Mouse (Mus musculus) kidney, adult 2 months (tissue): ENCODE measurements around the gene Elavl2. TPM values are rescaled to one million over a fixed set of nuclear protein-coding genes. Genes with fewer than 3 reads are reported as not detected.
"Not testable (repeated sequence)": the region's sequence is repeated elsewhere in the genome, so short reads cannot be mapped to it uniquely, and the experiment has no call there.

Source experiments
- DNase-seq: peaks from one replicate; pipeline ENCODE4 v3.0.0; 2021
- H3K27ac ChIP-seq: fragments of 200-500 bp; 2 replicates; pipeline ENCODE4 v1.5.1; 2012; ENCODE audit warnings: low read depth, low read length, control low read depth, inconsistent platforms; ENCODE audit not compliant: insufficient read depth
- H3K27me3 ChIP-seq: fragments of 200-500 bp; replicated peaks from 2 replicates; pipeline ENCODE4 v1.6.1; 2012; ENCODE audit warnings: mild to moderate bottlenecking, moderate library complexity, low read length, inconsistent platforms; ENCODE audit not compliant: control insufficient read depth, insufficient read depth
- H3K36me3 ChIP-seq: fragments of 200-500 bp; 2 replicates; pipeline ENCODE4 v1.6.1; 2012; ENCODE audit warnings: mild to moderate bottlenecking, moderate library complexity, low read length, inconsistent platforms; ENCODE audit not compliant: control insufficient read depth, insufficient read depth
- H3K4me1 ChIP-seq: fragments of 200-500 bp; 2 replicates; pipeline ENCODE4 v1.6.1; 2011; ENCODE audit warnings: low read length; ENCODE audit not compliant: control insufficient read depth, insufficient read depth
- H3K4me3 ChIP-seq: fragments of 200-500 bp; 2 replicates; pipeline ENCODE4 v1.5.1; 2011; ENCODE audit warnings: mild to moderate bottlenecking, low read depth, low read length, control low read depth; ENCODE audit not compliant: insufficient read depth
- CTCF ChIP-seq: fragments of 200-500 bp; conservative IDR thresholded peaks from 2 replicates; pipeline ENCODE4 v1.5.1; 2011; ENCODE audit warnings: low read depth, mild to moderate bottlenecking, control low read depth, low read length, moderate library complexity, mixed read lengths; ENCODE audit not compliant: insufficient read depth, insufficient read length
- POLR2A ChIP-seq: fragments of 200-500 bp; IDR thresholded peaks from one replicate; pipeline ENCODE4 v1.6.1; 2011; ENCODE audit warnings: low read depth, low read length, control low read depth
- WGBS: fragments of 180-500 bp; shearing (Covaris S2); methylation state at CpG from one replicate; pipeline ENCODE4 v1.1.7; 2018; 5-methylcytosine and 5-hydroxymethylcytosine counted together
- polyA plus RNA-seq: library from polyadenylated mRNA; depleted of rRNA; stranded (reverse); fragments of >200 nt; gene quantifications from 2 replicates; pipeline ENCODE4 v1.2.3, GENCODE M21; 2012

The Elavl2 gene
- polyA plus RNA-seq, 1 experiment: 0.34 TPM

DNA sequence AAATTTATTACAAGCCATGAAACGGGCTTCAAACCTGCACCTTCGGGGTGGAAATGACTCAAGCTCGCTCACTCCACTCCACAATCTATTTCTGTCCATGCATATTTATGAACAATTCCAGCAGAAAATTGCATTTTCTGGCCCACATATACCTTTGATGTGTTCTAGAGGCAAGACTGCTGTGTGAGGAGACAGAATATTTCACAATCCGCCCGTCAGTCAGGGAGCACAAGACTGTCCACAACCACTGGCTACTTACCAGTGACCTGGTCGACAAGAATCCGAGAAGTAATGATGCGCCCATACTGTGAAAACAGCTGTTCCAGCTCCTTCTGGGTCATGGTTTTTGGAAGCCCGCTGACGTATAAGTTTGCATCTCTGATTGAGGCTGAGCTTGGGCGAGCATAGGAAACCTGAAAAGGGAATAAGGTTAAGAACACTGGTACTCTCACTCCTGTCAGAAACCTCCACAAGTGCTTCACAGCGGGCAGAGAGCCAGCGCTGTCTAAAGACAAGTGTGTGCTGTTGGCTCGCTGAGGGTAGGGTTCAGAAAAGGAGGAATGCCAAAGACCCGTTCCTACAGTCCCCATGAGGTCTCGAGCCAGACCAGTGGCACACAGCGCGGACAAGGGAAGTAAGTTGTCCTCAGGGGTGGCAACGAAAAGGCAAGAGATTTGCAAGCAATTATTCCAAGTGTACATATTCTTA, 136.7 kb downstream of the Elavl2 start:
- H3K4me1 ChIP-seq: no peaks in the 10 kb centered on the region
- no peak overlapping the region for H3K4me3 ChIP-seq
- no peak for TF ChIP-seq POLR2A
- no peak for TF ChIP-seq CTCF
- no peak for DNase-seq
- no peaks in the 10 kb centered on the region; the same call in 1 of the 2 replicates for H3K27me3 ChIP-seq
- 86% methylated on average over 19 of the region's 19 CpGs for WGBS
- no peaks in the 10 kb centered on the region for H3K36me3 ChIP-seq
- H3K27ac ChIP-seq: no peak overlapping the region

DNA sequence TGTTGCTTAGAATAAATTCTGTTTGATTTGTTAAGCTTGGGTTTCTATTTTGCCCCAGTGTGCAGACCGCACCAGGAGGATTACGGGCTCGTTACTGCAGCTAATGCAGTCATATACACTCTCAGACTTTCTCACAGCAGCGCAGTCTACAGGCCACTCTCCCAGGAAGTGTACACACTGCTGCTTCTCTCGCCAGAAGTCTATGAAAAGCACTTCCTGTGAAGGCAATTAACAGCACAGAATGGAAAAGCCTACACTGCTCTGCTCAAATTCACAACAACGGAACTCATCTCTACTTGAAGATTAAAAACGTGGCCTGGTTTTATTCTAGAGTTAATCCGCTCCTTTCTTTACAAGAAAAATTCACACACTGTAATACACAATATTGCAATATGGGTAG, 137.7 kb downstream of the Elavl2 start:
- H3K27me3 ChIP-seq: no peaks in the 10 kb centered on the region; the same call in 1 of the 2 replicates
- H3K36me3 ChIP-seq: no peaks in the 10 kb centered on the region
- WGBS: 80% methylated on average over 8 of the region's 8 CpGs
- DNase-seq: no peak
- H3K27ac ChIP-seq: no peak overlapping the region
- H3K4me1 ChIP-seq: no peaks in the 10 kb centered on the region
- no peak overlapping the region for H3K4me3 ChIP-seq
- no peak for TF ChIP-seq POLR2A
- TF ChIP-seq CTCF: no peak

DNA sequence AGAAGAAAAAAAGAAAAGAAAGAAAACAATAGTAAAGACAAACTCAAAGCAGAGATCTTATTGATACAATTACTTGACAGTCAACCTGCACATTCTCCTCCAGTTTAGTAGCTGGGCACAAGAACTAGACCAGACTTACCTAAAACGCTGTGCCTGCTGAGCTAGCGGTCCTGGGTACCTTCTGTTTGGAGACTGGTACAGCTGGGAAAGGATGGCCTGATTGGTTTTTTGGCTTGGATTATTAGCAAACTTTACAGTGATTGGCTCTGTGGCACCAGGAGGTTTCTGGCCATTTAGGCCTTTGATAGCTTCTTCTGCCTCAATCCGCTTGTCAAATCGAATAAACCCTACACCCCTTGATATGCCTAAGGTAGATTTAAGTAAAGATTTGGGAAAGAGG, 140.0 kb downstream of the Elavl2 start:
- H3K4me3 ChIP-seq: no peak overlapping the region
- H3K4me1 ChIP-seq: no peaks in the 10 kb centered on the region
- H3K36me3 ChIP-seq: no peaks in the 10 kb centered on the region
- H3K27me3 ChIP-seq: no peaks in the 10 kb centered on the region
- no peak for DNase-seq
- no peak overlapping the region for H3K27ac ChIP-seq
- no peak for TF ChIP-seq POLR2A
- no peak for TF ChIP-seq CTCF
- WGBS: 91% methylated on average over 4 of the region's 4 CpGs

DNA sequence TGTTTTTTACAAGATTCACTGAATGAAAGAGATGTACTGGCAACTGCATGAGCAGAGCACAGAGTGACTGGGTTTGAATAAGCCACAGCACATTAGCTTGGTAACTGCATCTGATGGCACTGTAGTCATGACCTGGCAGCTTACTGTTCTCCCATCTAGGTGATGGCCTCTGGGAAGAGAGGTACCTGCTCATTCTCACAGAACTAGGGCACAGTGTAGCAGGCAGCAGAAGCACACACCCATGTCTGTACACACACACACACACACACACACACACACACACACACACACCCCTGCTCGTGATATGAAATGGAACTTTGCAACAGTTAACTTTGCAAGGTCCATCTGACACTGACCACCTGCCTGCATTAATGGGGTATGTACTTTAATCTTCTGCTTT, 151.9 kb downstream of the Elavl2 start:
- Histone ChIP-seq H3K4me1 (no peaks in the 10 kb centered on the region), H3K36me3 (no peaks in the 10 kb centered on the region), H3K4me3 (no peak overlapping the region), H3K27me3 (no peaks in the 10 kb centered on the region), H3K27ac (no peak overlapping the region)
- TF ChIP-seq CTCF (no peak), POLR2A (no peak)
- DNase-seq: no peak
- 79% methylated on average over 1 of the region's 1 CpGs for WGBS

DNA sequence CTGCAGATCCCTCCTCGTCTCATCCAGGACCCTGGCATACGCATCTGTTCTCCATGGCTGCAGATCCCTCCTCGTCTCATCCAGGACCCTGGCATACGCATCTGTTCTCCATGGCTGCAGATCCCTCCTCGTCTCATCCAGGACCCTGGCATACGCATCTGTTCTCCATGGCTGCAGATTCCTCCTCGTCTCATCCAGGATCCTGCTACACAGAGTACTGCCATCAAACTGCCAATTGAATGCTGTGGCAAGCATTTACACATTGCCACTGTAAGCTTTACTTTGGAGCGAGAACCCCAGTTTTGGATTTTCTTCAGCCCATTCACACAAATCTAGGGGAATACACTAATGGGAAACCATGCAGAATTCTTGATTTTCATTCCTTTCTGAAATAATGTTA, 155.4 kb downstream of the Elavl2 start:
- not testable (repeated sequence) for H3K27ac ChIP-seq, DNase-seq, H3K4me3 ChIP-seq, H3K4me1 ChIP-seq, H3K27me3 ChIP-seq, H3K36me3 ChIP-seq
- 77% methylated on average over 6 of the region's 8 CpGs for WGBS

DNA sequence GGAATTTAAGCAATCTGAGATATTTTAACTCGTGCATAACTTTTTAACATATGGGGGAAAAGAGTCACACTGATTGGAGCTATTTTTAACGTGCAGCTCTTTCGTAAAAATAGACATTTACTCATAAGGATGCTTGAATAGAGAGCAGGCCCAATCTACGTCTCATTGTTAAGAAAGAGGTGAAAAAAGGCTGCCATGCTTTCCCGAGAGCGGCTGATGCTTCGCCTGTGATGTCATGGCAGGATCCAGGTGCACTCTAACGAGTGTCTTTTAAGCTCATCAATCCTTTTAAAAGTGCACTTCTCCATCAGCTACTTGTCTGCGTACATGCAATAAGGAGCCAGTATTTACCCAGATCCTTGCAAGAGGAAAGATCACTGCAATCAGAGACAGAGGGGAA, 156.0 kb downstream of the Elavl2 start:
- WGBS: 80% methylated on average over 9 of the region's 9 CpGs

DNA sequence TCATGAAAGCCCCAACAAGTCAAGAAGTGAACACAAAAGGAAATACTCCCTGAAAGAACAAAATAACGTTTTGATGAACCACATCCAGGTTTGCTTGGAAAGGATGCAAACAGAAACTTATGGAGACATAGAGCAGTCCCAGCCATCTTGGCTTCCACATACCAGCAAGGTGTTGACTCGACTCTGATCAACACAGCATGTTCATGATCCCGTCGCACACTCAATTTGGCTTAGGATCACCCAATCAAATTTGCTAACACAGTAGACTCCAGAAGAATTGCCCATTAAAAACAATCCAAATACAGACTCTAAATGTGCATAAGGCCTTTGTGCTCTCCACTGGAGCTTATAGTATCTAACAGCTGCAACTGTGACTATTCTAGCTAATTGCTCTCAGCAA, 156.7 kb downstream of the Elavl2 start:
- no peaks in the 10 kb centered on the region for H3K36me3 ChIP-seq
- no peak for TF ChIP-seq CTCF
- no peak for TF ChIP-seq POLR2A
- no peaks in the 10 kb centered on the region for H3K27me3 ChIP-seq
- H3K4me1 ChIP-seq: no peaks in the 10 kb centered on the region
- no peak overlapping the region for H3K27ac ChIP-seq
- H3K4me3 ChIP-seq: no peak overlapping the region
- 89% methylated on average over 4 of the region's 4 CpGs for WGBS
- no peak for DNase-seq

More for the DNA sequence above, 156.0 kb downstream of the Elavl2 start:
- Histone ChIP-seq H3K4me3 (no peak overlapping the region), H3K4me1 (no peaks in the 10 kb centered on the region), H3K27ac (no peak overlapping the region), H3K36me3 (no peaks in the 10 kb centered on the region), H3K27me3 (no peaks in the 10 kb centered on the region)
- TF ChIP-seq POLR2A (no peak), CTCF (no peak)
- no peak for DNase-seq
